Mouse (Mus musculus): ENCODE results near the gene Rbms3. TPM values are rescaled to one million over a fixed set of nuclear protein-coding genes. Genes with fewer than 3 reads are reported as not detected.

The Rbms3 gene
- polyA plus RNA-seq, 1 experiment from 2014 or later: 38.4 TPM

DNA sequence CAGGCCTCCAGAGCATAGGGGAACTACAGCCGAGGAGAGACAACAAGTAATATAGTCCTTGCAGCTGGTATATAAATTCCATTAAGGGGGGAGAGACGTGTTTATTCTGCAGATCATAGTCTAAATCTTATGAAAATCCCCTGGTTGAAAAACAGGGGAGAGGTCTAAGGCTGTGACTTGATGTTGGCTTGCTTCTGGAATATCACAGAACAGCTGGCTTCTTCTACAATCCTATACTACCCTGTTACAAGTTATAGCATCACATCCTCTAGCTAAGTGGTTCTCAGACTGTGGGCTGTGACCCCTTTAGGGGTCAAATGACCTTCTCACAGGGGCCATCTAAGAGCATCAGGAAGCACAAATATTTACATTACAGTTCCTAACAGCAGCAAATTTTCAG, 419.4 kb downstream of the Rbms3 start:
- no peaks in the 10 kb centered on the region for H3K4me1 ChIP-seq (replicated peaks; ENCODE audit: control insufficient read depth, insufficient read depth, low read length)
- H3K9ac ChIP-seq (ENCODE audit: low read depth, low read length): no peak overlapping the region
- no peaks in the 10 kb centered on the region for H3K27me3 ChIP-seq (ENCODE audit: control insufficient read depth, insufficient read depth, low read length)
- H3K27ac ChIP-seq (ENCODE audit: low read depth, low read length): no peak overlapping the region
- H3K4me2 ChIP-seq (replicated peaks; ENCODE audit: low read depth, low read length): no peak overlapping the region
- 81% methylated on average over 2 of the region's 2 CpGs for whole genome bisulfite sequencing
- no peaks in the 10 kb centered on the region for H3K9me3 ChIP-seq (ENCODE audit: control insufficient read depth, low read length)
- ATAC-seq (ENCODE audit: low FRiP score) (no peak), DNase-seq (ENCODE audit: low spot score) (no peak)
- no peak overlapping the region for H3K4me3 ChIP-seq (ENCODE audit: low read depth, low read length)
- no peaks in the 10 kb centered on the region for H3K36me3 ChIP-seq (ENCODE audit: control insufficient read depth, insufficient read depth, low read length)

GRCm38 (mm10) chr9:117205395-117205794, 424.3 kb downstream of the Rbms3 start:
- Histone ChIP-seq H3K4me3 (ENCODE audit: low read depth, low read length) (no peak overlapping the region), H3K4me1 (replicated peaks; ENCODE audit: control insufficient read depth, insufficient read depth, low read length) (no peaks in the 10 kb centered on the region), H3K9ac (ENCODE audit: low read depth, low read length) (no peak overlapping the region), H3K27me3 (ENCODE audit: control insufficient read depth, insufficient read depth, low read length) (no peaks in the 10 kb centered on the region), H3K9me3 (ENCODE audit: control insufficient read depth, low read length) (no peaks in the 10 kb centered on the region), H3K4me2 (replicated peaks; ENCODE audit: low read depth, low read length) (no peak overlapping the region), H3K36me3 (ENCODE audit: control insufficient read depth, insufficient read depth, low read length) (no peaks in the 10 kb centered on the region), H3K27ac (ENCODE audit: low read depth, low read length) (no peak overlapping the region)
- DNase-seq (ENCODE audit: low spot score) (no peak), ATAC-seq (ENCODE audit: low FRiP score) (no peak)
- 52% methylated on average over 6 of the region's 6 CpGs for WGBS

GRCm38 (mm10) chr9:117200067-117200658, 429.6 kb downstream of the Rbms3 start:
- Histone ChIP-seq H3K27ac (ENCODE audit: low read depth, low read length) (no peak overlapping the region), H3K27me3 (ENCODE audit: control insufficient read depth, insufficient read depth, low read length) (no peaks in the 10 kb centered on the region), H3K4me3 (ENCODE audit: low read depth, low read length) (no peak overlapping the region), H3K4me2 (replicated peaks; ENCODE audit: low read depth, low read length) (no peak overlapping the region), H3K9me3 (ENCODE audit: control insufficient read depth, low read length) (no peaks in the 10 kb centered on the region), H3K4me1 (replicated peaks; ENCODE audit: control insufficient read depth, insufficient read depth, low read length) (no peaks in the 10 kb centered on the region), H3K36me3 (ENCODE audit: control insufficient read depth, insufficient read depth, low read length) (no peaks in the 10 kb centered on the region), H3K9ac (ENCODE audit: low read depth, low read length) (no peak overlapping the region)
- WGBS: 93% methylated on average over 7 of the region's 7 CpGs
- no peak for ATAC-seq (ENCODE audit: low FRiP score)
- no peak for DNase-seq (ENCODE audit: low spot score)

GRCm38 (mm10) chr9:117197531-117197930, 432.2 kb downstream of the Rbms3 start:
- H3K9me3 ChIP-seq (ENCODE audit: control insufficient read depth, low read length): no peaks in the 10 kb centered on the region
- DNase-seq (ENCODE audit: low spot score) (no peak), ATAC-seq (ENCODE audit: low FRiP score) (no peak)
- 84% methylated on average over 3 of the region's 3 CpGs for WGBS
- no peak overlapping the region for H3K9ac ChIP-seq (ENCODE audit: low read depth, low read length)
- H3K27ac ChIP-seq (ENCODE audit: low read depth, low read length): no peak overlapping the region
- no peaks in the 10 kb centered on the region for H3K36me3 ChIP-seq (ENCODE audit: control insufficient read depth, insufficient read depth, low read length)
- H3K4me3 ChIP-seq (ENCODE audit: low read depth, low read length): no peak overlapping the region
- no peak overlapping the region for H3K4me2 ChIP-seq (replicated peaks; ENCODE audit: low read depth, low read length)
- H3K4me1 ChIP-seq (replicated peaks; ENCODE audit: control insufficient read depth, insufficient read depth, low read length): no peaks in the 10 kb centered on the region
- H3K27me3 ChIP-seq (ENCODE audit: control insufficient read depth, insufficient read depth, low read length): no peaks in the 10 kb centered on the region

DNA sequence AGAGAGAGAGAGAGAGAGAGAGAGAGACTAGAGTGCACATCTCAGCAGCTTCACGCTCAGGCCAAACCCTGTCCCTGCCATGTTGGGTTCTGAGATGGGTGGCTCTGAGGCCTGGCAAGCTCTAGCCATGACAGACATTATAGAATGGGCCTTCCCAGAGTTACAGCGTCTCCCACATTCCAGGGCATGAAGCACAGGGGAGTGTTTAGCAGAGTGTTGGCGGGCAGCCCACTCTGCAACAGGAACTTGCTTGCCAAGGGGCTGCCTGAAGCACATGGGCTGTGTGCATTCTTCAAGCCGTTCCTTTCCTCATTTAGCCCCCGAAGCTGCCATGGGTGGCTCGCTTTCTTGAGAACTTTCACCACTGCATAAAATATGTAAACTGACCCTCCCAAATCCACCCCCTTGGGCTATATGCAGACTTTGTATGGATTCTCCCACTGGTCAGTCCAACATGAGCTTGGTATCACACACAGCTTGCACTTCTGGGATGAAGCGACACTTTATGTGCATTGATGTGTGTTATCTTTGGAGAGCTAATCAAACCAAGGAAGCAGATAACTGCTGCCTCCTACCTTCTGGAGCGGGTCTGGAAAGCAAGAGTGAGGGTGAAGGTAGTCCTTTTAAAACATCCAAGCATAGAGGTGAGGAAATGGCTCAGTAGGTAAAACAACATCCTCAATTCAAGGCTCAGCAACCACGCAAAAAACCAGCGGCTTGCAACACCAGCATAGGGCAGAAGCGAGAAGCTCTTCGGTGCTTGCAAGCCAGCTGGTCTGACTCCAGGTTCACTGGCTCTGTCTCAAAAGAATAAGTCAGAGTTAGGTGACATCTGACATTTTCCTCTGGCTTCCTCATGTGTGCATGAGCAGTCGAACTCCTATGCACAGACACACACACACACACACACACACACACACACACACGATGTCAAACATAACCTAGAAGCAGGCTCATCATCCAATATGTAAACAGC, 436.9 kb downstream of the Rbms3 start:
- ATAC-seq (ENCODE audit: low FRiP score) (no peak), DNase-seq (ENCODE audit: low spot score) (no peak)
- H3K9ac ChIP-seq (ENCODE audit: low read depth, low read length): no peak overlapping the region
- no peak overlapping the region for H3K4me2 ChIP-seq (replicated peaks; ENCODE audit: low read depth, low read length)
- H3K4me3 ChIP-seq (ENCODE audit: low read depth, low read length): no peak overlapping the region
- H3K36me3 ChIP-seq (ENCODE audit: control insufficient read depth, insufficient read depth, low read length): no peaks in the 10 kb centered on the region
- H3K27me3 ChIP-seq (ENCODE audit: control insufficient read depth, insufficient read depth, low read length): no peaks in the 10 kb centered on the region
- no peaks in the 10 kb centered on the region for H3K4me1 ChIP-seq (replicated peaks; ENCODE audit: control insufficient read depth, insufficient read depth, low read length)
- no peaks in the 10 kb centered on the region for H3K9me3 ChIP-seq (ENCODE audit: control insufficient read depth, low read length)
- 80% methylated on average over 14 of the region's 14 CpGs for WGBS
- no peak overlapping the region for H3K27ac ChIP-seq (ENCODE audit: low read depth, low read length)

DNA sequence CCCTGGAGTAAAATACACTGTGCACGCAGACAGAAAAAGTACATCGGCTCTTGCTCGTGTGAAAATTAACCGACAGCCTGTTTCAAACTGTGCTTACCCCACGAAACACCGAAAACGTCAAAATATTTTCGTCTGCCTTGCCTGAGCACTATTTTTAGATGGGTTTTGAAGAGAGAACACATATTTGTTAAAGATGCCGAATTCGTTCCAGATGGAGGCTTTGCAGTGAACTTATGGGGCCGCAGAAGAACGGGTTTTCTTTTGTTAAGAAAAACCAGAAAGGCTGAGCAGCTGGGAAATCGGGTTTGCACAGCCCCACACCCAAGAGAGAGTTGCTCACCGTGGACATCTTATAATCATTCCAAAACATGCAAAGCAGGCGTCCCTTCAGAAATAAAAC, 437.6 kb downstream of the Rbms3 start:
- Histone ChIP-seq H3K27me3 (ENCODE audit: control insufficient read depth, insufficient read depth, low read length) (no peaks in the 10 kb centered on the region), H3K36me3 (ENCODE audit: control insufficient read depth, insufficient read depth, low read length) (no peaks in the 10 kb centered on the region), H3K9ac (ENCODE audit: low read depth, low read length) (no peak overlapping the region), H3K4me1 (replicated peaks; ENCODE audit: control insufficient read depth, insufficient read depth, low read length) (no peaks in the 10 kb centered on the region), H3K4me3 (ENCODE audit: low read depth, low read length) (no peak overlapping the region), H3K9me3 (ENCODE audit: control insufficient read depth, low read length) (no peaks in the 10 kb centered on the region), H3K27ac (ENCODE audit: low read depth, low read length) (no peak overlapping the region), H3K4me2 (replicated peaks; ENCODE audit: low read depth, low read length) (no peak overlapping the region)
- 70% methylated on average over 15 of the region's 15 CpGs for WGBS
- ATAC-seq (ENCODE audit: low FRiP score): no peak
- no peak for DNase-seq (ENCODE audit: low spot score)

- Histone ChIP-seq H3K36me3 (ENCODE audit: control insufficient read depth, insufficient read depth, low read length) (no peaks in the 10 kb centered on the region), H3K9me3 (ENCODE audit: control insufficient read depth, low read length) (no peaks in the 10 kb centered on the region), H3K9ac (ENCODE audit: low read depth, low read length) (no peak overlapping the region), H3K27me3 (ENCODE audit: control insufficient read depth, insufficient read depth, low read length) (no peaks in the 10 kb centered on the region), H3K4me2 (replicated peaks; ENCODE audit: low read depth, low read length) (no peak overlapping the region), H3K4me3 (ENCODE audit: low read depth, low read length) (no peak overlapping the region), H3K4me1 (replicated peaks; ENCODE audit: control insufficient read depth, insufficient read depth, low read length) (no peaks in the 10 kb centered on the region), H3K27ac (ENCODE audit: low read depth, low read length) (no peak overlapping the region)
- DNase-seq (ENCODE audit: low spot score): no peak
- 86% methylated on average over 3 of the region's 3 CpGs for WGBS
- no peak for ATAC-seq (ENCODE audit: low FRiP score)
Observed at GRCm38 (mm10) chr9:117188406-117188805, 441.3 kb downstream of the Rbms3 start.

DNA sequence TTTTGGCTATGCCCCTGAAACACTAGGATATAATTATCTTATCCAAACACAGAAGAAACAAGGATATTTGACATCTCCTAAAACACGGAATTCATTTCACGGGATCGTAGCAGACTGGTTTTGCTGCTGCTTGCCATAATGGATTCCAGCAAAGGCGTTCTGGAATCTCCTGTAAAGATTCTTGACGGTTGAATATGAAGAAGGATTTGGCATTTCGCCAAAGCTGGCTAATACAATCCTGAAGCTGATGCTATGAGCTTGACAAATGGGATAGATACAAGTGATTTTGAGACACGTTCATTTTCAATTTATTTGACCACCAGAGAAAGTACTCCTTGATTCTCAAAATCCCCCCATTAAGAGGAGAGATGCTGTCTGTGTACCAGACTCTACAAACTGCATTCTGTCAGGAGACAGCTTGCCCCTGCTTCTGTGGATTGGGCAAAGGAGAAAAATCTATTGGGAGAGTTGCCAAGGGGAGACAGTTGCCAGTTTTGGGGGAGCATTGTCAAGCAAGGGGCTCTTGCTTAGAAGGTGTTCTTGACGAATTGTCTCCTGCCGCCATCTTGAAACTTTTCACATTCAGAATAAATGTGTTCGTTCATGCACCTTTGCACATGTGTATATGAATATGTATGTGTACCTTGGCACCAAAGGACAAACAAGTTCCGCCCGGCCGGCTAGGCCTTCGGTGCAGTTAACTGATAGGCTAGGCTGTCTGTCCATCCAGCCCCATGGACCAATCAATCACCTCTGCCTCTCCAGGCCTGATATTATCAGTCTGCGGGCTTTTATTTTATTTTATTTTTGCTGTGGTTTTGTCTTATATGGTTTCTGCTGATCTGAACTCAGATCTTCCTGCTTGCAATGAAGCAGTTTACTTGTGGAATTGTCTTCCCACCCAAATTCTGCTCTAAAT, 442.3 kb downstream of the Rbms3 start:
- ATAC-seq (ENCODE audit: low FRiP score) (no peak), DNase-seq (ENCODE audit: low spot score) (no peak)
- WGBS: 91% methylated on average over 15 of the region's 15 CpGs

More for the DNA sequence above, 442.3 kb downstream of the Rbms3 start:
- H3K27ac ChIP-seq (ENCODE audit: low read depth, low read length): no peak overlapping the region
- no peak overlapping the region for H3K4me2 ChIP-seq (replicated peaks; ENCODE audit: low read depth, low read length)
- H3K4me3 ChIP-seq (ENCODE audit: low read depth, low read length): no peak overlapping the region
- H3K4me1 ChIP-seq (replicated peaks; ENCODE audit: control insufficient read depth, insufficient read depth, low read length): no peaks in the 10 kb centered on the region
- H3K9me3 ChIP-seq (ENCODE audit: control insufficient read depth, low read length): no peaks in the 10 kb centered on the region
- no peaks in the 10 kb centered on the region for H3K27me3 ChIP-seq (ENCODE audit: control insufficient read depth, insufficient read depth, low read length)
- no peaks in the 10 kb centered on the region for H3K36me3 ChIP-seq (ENCODE audit: control insufficient read depth, insufficient read depth, low read length)
- H3K9ac ChIP-seq (ENCODE audit: low read depth, low read length): no peak overlapping the region
